ENCODE assay signal across 7 mouse cellular contexts in genomic region chr3:102733936-102734312, GRCm38 (mm10). TPM values are rescaled to one million over a fixed set of nuclear protein-coding genes. Genes with fewer than 3 reads are reported as not detected.
DNase-seq lines count a peak whose midpoint lies in the region; ATAC-seq and TF ChIP-seq lines count a peak whose summit lies in the region.

No protein-coding gene starts in this region.

- no peak for TF ChIP-seq POLR2A in lung, adult 2 months (IDR thresholded peaks at IDR 0.05; ENCODE audit: borderline replicate concordance, extremely low read depth, low read depth, low read length)

- no peak overlapping the region for H3K27ac ChIP-seq in forebrain, embryonic 11.5 days (ENCODE audit: low read depth, low read length)
- peak overlapping the region; percentile 87 for H3K27ac ChIP-seq in limb, embryonic 10.5 days
- H3K27ac ChIP-seq in neural tube, embryonic 15.5 days (replicated peaks) = peak overlapping the region; percentile 69

- H3K4me1 ChIP-seq in lung, adult 2 months (ENCODE audit: control insufficient read depth, insufficient read depth, low read length) = peaks cover 24% of the 10 kb centered on the region
- peaks cover 7% of the 10 kb centered on the region; the same call in 1 of the 2 replicates for H3K4me1 ChIP-seq in forebrain, embryonic 11.5 days (replicated peaks; ENCODE audit: control insufficient read depth, insufficient read depth, low read length)
- peaks cover 27% of the 10 kb centered on the region for H3K4me1 ChIP-seq in limb, embryonic 10.5 days
- H3K4me1 ChIP-seq in neural tube, embryonic 15.5 days = peaks cover 35% of the 10 kb centered on the region

- H3K27me3 ChIP-seq in forebrain, embryonic 11.5 days (ENCODE audit: control insufficient read depth, insufficient read depth, low read length) = no peaks in the 10 kb centered on the region
- 0 out of 2 replicates have a peak, but pooled peaks cover 6% of the 10 kb centered on the region for H3K27me3 ChIP-seq in limb, embryonic 10.5 days (ENCODE audit: low read depth, poor library complexity, severe bottlenecking)
- H3K27me3 ChIP-seq in neural tube, embryonic 15.5 days (replicated peaks) = no peaks in the 10 kb centered on the region

- peak overlapping the region; percentile 83 for H3K4me3 ChIP-seq in lung, adult 2 months (replicated peaks; ENCODE audit: extremely low read depth, low read depth, low read length)
- peak overlapping the region; percentile 71 for H3K4me3 ChIP-seq in forebrain, embryonic 11.5 days (ENCODE audit: low read depth, low read length)
- peak overlapping the region; percentile 88 for H3K4me3 ChIP-seq in limb, embryonic 10.5 days
- H3K4me3 ChIP-seq in neural tube, embryonic 15.5 days (replicated peaks) = peak overlapping the region; percentile 78

- no peak for DNase-seq in lung, adult 2 months
- DNase-seq in lung, postnatal 14 days = no peak
- no peak for DNase-seq in forebrain, embryonic 11.5 days (ENCODE audit: low spot score)
- DNase-seq in limb, embryonic 10.5 days (ENCODE audit: low spot score) = no peak
- no peak for DNase-seq in thymus, postnatal 36 days

- no peaks in the 10 kb centered on the region for H3K9me3 ChIP-seq in forebrain, embryonic 11.5 days (ENCODE audit: control insufficient read depth, low read length)
- H3K9me3 ChIP-seq in limb, embryonic 10.5 days (replicated peaks) = no peaks in the 10 kb centered on the region
- no peaks in the 10 kb centered on the region for H3K9me3 ChIP-seq in neural tube, embryonic 15.5 days (replicated peaks)

- H3K9ac ChIP-seq in forebrain, embryonic 11.5 days (ENCODE audit: low read length) = peak overlapping the region; percentile 74
- H3K9ac ChIP-seq in neural tube, embryonic 15.5 days (replicated peaks) = peak overlapping the region; percentile 82

- peak overlapping the region; percentile 85 for H3K4me2 ChIP-seq in forebrain, embryonic 11.5 days (ENCODE audit: low read depth, low read length, severe bottlenecking)
- H3K4me2 ChIP-seq in neural tube, embryonic 15.5 days = peak overlapping the region; percentile 88

- H3K36me3 ChIP-seq in forebrain, embryonic 11.5 days (ENCODE audit: control insufficient read depth, insufficient read depth, low read length) = no peaks in the 10 kb centered on the region
- no peaks in the 10 kb centered on the region for H3K36me3 ChIP-seq in limb, embryonic 10.5 days
- H3K36me3 ChIP-seq in neural tube, embryonic 15.5 days = no peaks in the 10 kb centered on the region

- 27% methylated on average over 6 of the region's 6 CpGs for WGBS in lung, adult 2 months
- WGBS in forebrain, embryonic 11.5 days = 42% methylated on average over 6 of the region's 6 CpGs
- 40% methylated on average over 6 of the region's 6 CpGs for WGBS in limb, embryonic 10.5 days
- 43% methylated on average over 6 of the region's 6 CpGs for WGBS in neural tube, embryonic 15.5 days

- no peak for ATAC-seq in forebrain, embryonic 11.5 days (replicated peaks; ENCODE audit: low FRiP score)
- no peak for ATAC-seq in neural tube, embryonic 15.5 days (ENCODE audit: low FRiP score)
- no peak for ATAC-seq in activated CD4-positive, CD25-positive, alpha-beta regulatory T cell, adult 4 months

- TF ChIP-seq CTCF in lung, adult 2 months (IDR thresholded peaks at IDR 0.05; ENCODE audit: insufficient read depth, low read length) = no peak

RNA-seq across cellular contexts. Expression of gene Tspan2, which starts 0.4 kb away (rescaled TPM):
- 20.0 and 34.7 TPM in 2 replicates for polyA plus RNA-seq in lung, adult 2 months (2012; rRNA removed)
- polyA plus RNA-seq in forebrain, embryonic 11.5 days (2014; fragmentation: Nextera tagmentation; extraction: Ambion mirVana) = 9.0 and 9.5 TPM in 2 replicates
- 5.9 and 6.9 TPM in 2 replicates for polyA plus RNA-seq in limb, embryonic 10.5 days (2016; fragmentation: Nextera tagmentation; extraction: Ambion mirVana)
- polyA plus RNA-seq in neural tube, embryonic 15.5 days (2015; fragmentation: Nextera tagmentation; extraction: Ambion mirVana) = 15.9 and 19.8 TPM in 2 replicates
- 1 to 10 TPM; 1.0 to 1.8 TPM for polyA plus RNA-seq in activated CD4-positive, CD25-positive, alpha-beta regulatory T cell, adult 4 months (2017; shearing (Covaris generic))

RNA-seq across cellular contexts. Expression of gene Tshb, which starts 48.6 kb away (rescaled TPM):
- polyA plus RNA-seq in lung, adult 2 months (2012; rRNA removed) = 0.38 and 1.5 TPM in 2 replicates
- 0.15 TPM in 1 of 2 replicates, not detected in the other for polyA plus RNA-seq in forebrain, embryonic 11.5 days (2014; fragmentation: Nextera tagmentation; extraction: Ambion mirVana)
- 0.08 TPM in 1 of 2 replicates, not detected in the other for polyA plus RNA-seq in limb, embryonic 10.5 days (2016; fragmentation: Nextera tagmentation; extraction: Ambion mirVana)
- polyA plus RNA-seq in neural tube, embryonic 15.5 days (2015; fragmentation: Nextera tagmentation; extraction: Ambion mirVana) = 0.14 and 0.17 TPM in 2 replicates
- polyA plus RNA-seq in activated CD4-positive, CD25-positive, alpha-beta regulatory T cell, adult 4 months (2017; shearing (Covaris generic)) = under 1 TPM in 1 of 2 experiments, not detected in 1; 0.17 TPM
